Mouse (Mus musculus): ENCODE measurements at regions not wholly inside any gene's neighbourhood (a gene's known extent, or its start where the extent isn't known, plus 50 kb on each side); places are given as distances from the start of the nearest gene placed in this dataset.

- TF ChIP-seq CTCF (IDR thresholded peaks at IDR 0.05; ENCODE audit: control insufficient read depth, insufficient read depth, insufficient replicate concordance, low read depth, low read length) (peak; percentile 45; the same call in 1 of the 2 replicates), POLR2A (IDR thresholded peaks at IDR 0.05; ENCODE audit: control insufficient read depth, low read depth, low read length) (no peak)
Observed at GRCm38 (mm10) chr6:31189060-31189459, 209.5 kb upstream of the Mkln1 start.
